Mouse (Mus musculus) splenic B cell, adult 2 months (primary cell): ENCODE measurements around the gene Map3k3.

Source experiments
- DNase-seq: peaks from one replicate; pipeline ENCODE4 v3.0.0-alpha.2; 2011; ENCODE audit warnings: low read depth, low spot score
- H3K27me3 ChIP-seq: 2 replicates; pipeline ENCODE4 v1.6.1; 2012; ENCODE audit warnings: mild to moderate bottlenecking, low read length, moderate library complexity, mixed read lengths; ENCODE audit not compliant: control insufficient read depth, poor library complexity, insufficient read depth, severe bottlenecking
- H3K36me3 ChIP-seq: 2 replicates; pipeline ENCODE4 v1.6.1; 2012; ENCODE audit warnings: mild to moderate bottlenecking, low read length, moderate library complexity, mixed read lengths; ENCODE audit not compliant: control insufficient read depth, poor library complexity, insufficient read depth, severe bottlenecking

Gene Map3k3

GRCm38 (mm10) chr11:106158930-106159215 is 74.5 kb downstream of the Map3k3 start:
- DNase-seq, result no peak
- no peaks in the 10 kb centered on the region for H3K27me3 ChIP-seq
- peaks cover 19% of the 10 kb centered on the region for H3K36me3 ChIP-seq

- peaks cover 21% of the 10 kb centered on the region for H3K36me3 ChIP-seq
- no peaks in the 10 kb centered on the region for H3K27me3 ChIP-seq
- peak; percentile 90 for DNase-seq
Measured at GRCm38 (mm10) chr11:106159216-106159920, 75.0 kb downstream of the Map3k3 start.

GRCm38 (mm10) chr11:106159921-106160840 is 75.8 kb downstream of the Map3k3 start:
- Histone ChIP-seq H3K27me3 (no peaks in the 10 kb centered on the region), H3K36me3 (peaks cover 18% of the 10 kb centered on the region)
- DNase-seq, result peak; percentile 70

- Histone ChIP-seq H3K36me3 (peaks cover 18% of the 10 kb centered on the region), H3K27me3 (no peaks in the 10 kb centered on the region)
- peak; percentile 62 for DNase-seq
Measured at GRCm38 (mm10) chr11:106160841-106161721, 76.7 kb downstream of the Map3k3 start, which contains the start of the genes Gm10840 and Limd2. Gene Gm10840, plus strand, starts transcription at chr11:106160850. Gene Limd2, minus strand, starts transcription at chr11:106160860.

- no peak for DNase-seq
- peaks cover 16% of the 10 kb centered on the region for H3K36me3 ChIP-seq
- no peaks in the 10 kb centered on the region for H3K27me3 ChIP-seq
Measured at GRCm38 (mm10) chr11:106162237-106162636, 77.8 kb downstream of the Map3k3 start.

GRCm38 (mm10) chr11:106163546-106163945 is 79.1 kb downstream of the Map3k3 start:
- H3K36me3 ChIP-seq, result peaks cover 9% of the 10 kb centered on the region; the same call in 1 of the 2 replicates
- no peak for DNase-seq
- H3K27me3 ChIP-seq, result no peaks in the 10 kb centered on the region

- no peak for DNase-seq
- no peaks in the 10 kb centered on the region for H3K27me3 ChIP-seq
- peaks cover 6% of the 10 kb centered on the region; the same call in 1 of the 2 replicates for H3K36me3 ChIP-seq
Measured at GRCm38 (mm10) chr11:106164601-106165180, 80.3 kb downstream of the Map3k3 start.

- DNase-seq, result peak; percentile 33
- peaks cover 6% of the 10 kb centered on the region; the same call in 1 of the 2 replicates for H3K36me3 ChIP-seq
Measured at GRCm38 (mm10) chr11:106167435-106167834, 83.0 kb downstream of the Map3k3 start.

GRCm38 (mm10) chr11:106170807-106171206 is 86.4 kb downstream of the Map3k3 start:
- Histone ChIP-seq H3K36me3 (peaks cover 1% of the 10 kb centered on the region; the same call in 1 of the 2 replicates), H3K27me3 (no peaks in the 10 kb centered on the region)
- peak; percentile 77 for DNase-seq

More at GRCm38 (mm10) chr11:106167435-106167834, 83.0 kb downstream of the Map3k3 start:
- no peaks in the 10 kb centered on the region for H3K27me3 ChIP-seq

GRCm38 (mm10) chr11:106173228-106173627 is 88.8 kb downstream of the Map3k3 start:
- no peak for DNase-seq
- Histone ChIP-seq H3K36me3 (peaks cover 3% of the 10 kb centered on the region; the same call in 1 of the 2 replicates), H3K27me3 (no peaks in the 10 kb centered on the region)

GRCm38 (mm10) chr11:106174372-106174771 is 90.0 kb downstream of the Map3k3 start:
- H3K27me3 ChIP-seq, result no peaks in the 10 kb centered on the region
- no peak for DNase-seq
- peaks cover 3% of the 10 kb centered on the region; the same call in 1 of the 2 replicates for H3K36me3 ChIP-seq

- Histone ChIP-seq H3K36me3 (peaks cover 3% of the 10 kb centered on the region; the same call in 1 of the 2 replicates), H3K27me3 (no peaks in the 10 kb centered on the region)
- no peak for DNase-seq
Measured at GRCm38 (mm10) chr11:106175081-106175480, 90.7 kb downstream of the Map3k3 start.

- Histone ChIP-seq H3K27me3 (no peaks in the 10 kb centered on the region), H3K36me3 (peaks cover 3% of the 10 kb centered on the region; the same call in 1 of the 2 replicates)
- no peak for DNase-seq
Measured at GRCm38 (mm10) chr11:106176372-106176771, 92.0 kb downstream of the Map3k3 start.
